Mouse (Mus musculus) hindbrain, postnatal 0 days (tissue): ENCODE data around the gene Gpc3. TPM values are rescaled to one million over a fixed set of nuclear protein-coding genes. Genes with fewer than 3 reads are reported as not detected.
"Not testable (repeated sequence)": the region's sequence is repeated elsewhere in the genome, so short reads cannot be mapped to it uniquely, and the experiment has no call there.

Source experiments
- ATAC-seq: fragments of 200-750 bp; cut with Nextera tagmentation; 2 replicates; pipeline ENCODE4 v1.8.0; 2017; ENCODE audit warnings: mild to moderate bottlenecking, moderate TSS enrichment, moderate library complexity
- DNase-seq: peaks from one replicate; pipeline ENCODE4 v3.0.0-alpha.2; 2015; ENCODE audit warnings: low spot score
- H3K27ac ChIP-seq: fragments of 300-500 bp; sonication (generic); 2 replicates; pipeline ENCODE4 v1.5.1; 2014; ENCODE audit warnings: mild to moderate bottlenecking
- H3K27me3 ChIP-seq: fragments of 300-500 bp; sonication (generic); 2 replicates; pipeline ENCODE4 v1.6.1; 2014; ENCODE audit warnings: low read length, mixed read lengths; ENCODE audit not compliant: insufficient read depth
- H3K36me3 ChIP-seq: fragments of 300-500 bp; sonication (generic); 2 replicates; pipeline ENCODE4 v1.6.1; 2014; ENCODE audit warnings: low read length, mixed read lengths; ENCODE audit not compliant: insufficient read depth
- H3K4me1 ChIP-seq: fragments of 300-500 bp; sonication (generic); 2 replicates; pipeline ENCODE4 v1.6.1; 2014; ENCODE audit warnings: antibody characterized with exemption, low read length, mixed read lengths; ENCODE audit not compliant: insufficient read depth
- H3K4me2 ChIP-seq: fragments of 300-500 bp; sonication (generic); 2 replicates; pipeline ENCODE4 v1.6.1; 2014; ENCODE audit warnings: low read depth, mild to moderate bottlenecking, low read length, moderate library complexity, mixed read lengths
- H3K4me3 ChIP-seq: fragments of 300-500 bp; sonication (generic); 2 replicates; pipeline ENCODE4 v1.5.1; 2014; ENCODE audit warnings: low read length
- H3K9ac ChIP-seq: fragments of 300-500 bp; sonication (generic); replicated peaks from 2 replicates; pipeline ENCODE4 v1.6.1; 2014; ENCODE audit warnings: mild to moderate bottlenecking, low read length, moderate library complexity, mixed read lengths
- H3K9me3 ChIP-seq: fragments of 300-500 bp; sonication (generic); 2 replicates; pipeline ENCODE4 v1.6.1; 2016; ENCODE audit warnings: low read length, mixed read lengths
- CTCF ChIP-seq: IDR thresholded peaks from 2 replicates; pipeline ENCODE4 v1.5.1; 2016; ENCODE audit warnings: antibody characterized with exemption, control low read depth, low read depth
- WGBS: fragments of 180-500 bp; shearing (Covaris S2); extraction: QIAGEN DNeasy Blood & Tissue Kit; methylation state at CpG from one replicate; pipeline ENCODE4 v1.1.7; 2014; 5-methylcytosine and 5-hydroxymethylcytosine counted together
- polyA plus RNA-seq: library from polyadenylated mRNA; unstranded; fragments of >200 nt; fragmentation: Nextera tagmentation; extraction: Ambion mirVana; gene quantifications from 2 replicates; pipeline ENCODE4 v1.2.1, GENCODE M21; 2015
- total RNA-seq: library from RNA; depleted of rRNA; stranded (reverse); fragments of >200 nt; gene quantifications from 2 replicates; pipeline ENCODE4 v1.2.3, GENCODE M21; 2014

Gpc3 gene
- total and polyA plus RNA-seq, 2 experiments from 2014 or later = 33.3 to 86.1 TPM

- Histone ChIP-seq H3K27me3 (no peaks in the 10 kb centered on the region), H3K9me3 (no peaks in the 10 kb centered on the region), H3K4me3 (no peak overlapping the region), H3K4me2 (no peak overlapping the region), H3K27ac (no peak overlapping the region), H3K9ac (no peak overlapping the region), H3K4me1 (no peaks in the 10 kb centered on the region), H3K36me3 (no peaks in the 10 kb centered on the region)
- ATAC-seq = no peak
- 64% methylated on average over 4 of the region's 4 CpGs for WGBS
- TF ChIP-seq CTCF = no peak
- no peak for DNase-seq
Measured at GRCm38 (mm10) chrX:52352981-52353380, 260.8 kb downstream of the Gpc3 start.

GRCm38 (mm10) chrX:52350631-52351030, 263.1 kb downstream of the Gpc3 start:
- not testable (repeated sequence) for H3K4me3 ChIP-seq, H3K4me2 ChIP-seq, H3K4me1 ChIP-seq, H3K9ac ChIP-seq, H3K36me3 ChIP-seq, H3K9me3 ChIP-seq, DNase-seq, H3K27ac ChIP-seq, H3K27me3 ChIP-seq, ATAC-seq
- WGBS = 70% methylated on average over 5 of the region's 5 CpGs

- no peak for DNase-seq
- Histone ChIP-seq H3K4me2 (no peak overlapping the region), H3K4me1 (no peaks in the 10 kb centered on the region), H3K36me3 (no peaks in the 10 kb centered on the region), H3K9ac (no peak overlapping the region), H3K27me3 (no peaks in the 10 kb centered on the region), H3K27ac (no peak overlapping the region), H3K9me3 (no peaks in the 10 kb centered on the region), H3K4me3 (no peak overlapping the region)
- 41% methylated on average over 6 of the region's 6 CpGs for WGBS
- TF ChIP-seq CTCF = no peak
- no peak for ATAC-seq
Measured at GRCm38 (mm10) chrX:52348773-52349172, 265.0 kb downstream of the Gpc3 start.

- Histone ChIP-seq H3K27ac (no peak overlapping the region), H3K9me3 (no peaks in the 10 kb centered on the region), H3K36me3 (no peaks in the 10 kb centered on the region), H3K4me3 (no peak overlapping the region), H3K27me3 (no peaks in the 10 kb centered on the region), H3K4me2 (no peak overlapping the region), H3K9ac (no peak overlapping the region), H3K4me1 (no peaks in the 10 kb centered on the region)
- 77% methylated on average over 3 of the region's 3 CpGs for whole genome bisulfite sequencing
- ATAC-seq (no peak), DNase-seq (no peak)
- TF ChIP-seq CTCF = no peak
Measured at GRCm38 (mm10) chrX:52344018-52344417, 269.7 kb downstream of the Gpc3 start.

- WGBS = 43% methylated on average over 3 of the region's 3 CpGs
- Histone ChIP-seq H3K4me2 (no peak overlapping the region), H3K27me3 (no peaks in the 10 kb centered on the region), H3K36me3 (no peaks in the 10 kb centered on the region), H3K27ac (no peak overlapping the region), H3K9ac (no peak overlapping the region), H3K4me3 (no peak overlapping the region), H3K9me3 (no peaks in the 10 kb centered on the region), H3K4me1 (no peaks in the 10 kb centered on the region)
- TF ChIP-seq CTCF = no peak
- DNase-seq (peak; percentile 3), ATAC-seq (no peak)
Measured at GRCm38 (mm10) chrX:52340251-52340650, 273.5 kb downstream of the Gpc3 start.

GRCm38 (mm10) chrX:52321791-52322190, 292.0 kb downstream of the Gpc3 start:
- Histone ChIP-seq H3K9ac (no peak overlapping the region), H3K4me2 (no peak overlapping the region), H3K27ac (no peak overlapping the region), H3K27me3 (no peaks in the 10 kb centered on the region), H3K36me3 (no peaks in the 10 kb centered on the region), H3K9me3 (no peaks in the 10 kb centered on the region), H3K4me1 (no peaks in the 10 kb centered on the region), H3K4me3 (no peak overlapping the region)
- no peak for DNase-seq
- TF ChIP-seq CTCF = no peak
- 86% methylated on average over 4 of the region's 4 CpGs for WGBS
- ATAC-seq = no peak

GRCm38 (mm10) chrX:52320653-52321052, 293.1 kb downstream of the Gpc3 start:
- Histone ChIP-seq H3K4me3 (no peak overlapping the region), H3K4me2 (no peak overlapping the region), H3K9me3 (no peaks in the 10 kb centered on the region), H3K4me1 (no peaks in the 10 kb centered on the region), H3K9ac (no peak overlapping the region), H3K36me3 (no peaks in the 10 kb centered on the region), H3K27ac (no peak overlapping the region), H3K27me3 (no peaks in the 10 kb centered on the region)
- DNase-seq (no peak), ATAC-seq (no peak)
- 63% methylated on average over 4 of the region's 4 CpGs for WGBS
- TF ChIP-seq CTCF = no peak
